Mouse (Mus musculus) kidney, postnatal 36 days (tissue): ENCODE results near the gene Iqub.

ENCODE experiments used
- DNase-seq, 2 experiments: peaks; one replicate each; pipeline ENCODE4 v3.0.0; 2021 to 2022; ENCODE audit warnings: mixed read lengths in 2 of 2

Gene Iqub

DNA sequence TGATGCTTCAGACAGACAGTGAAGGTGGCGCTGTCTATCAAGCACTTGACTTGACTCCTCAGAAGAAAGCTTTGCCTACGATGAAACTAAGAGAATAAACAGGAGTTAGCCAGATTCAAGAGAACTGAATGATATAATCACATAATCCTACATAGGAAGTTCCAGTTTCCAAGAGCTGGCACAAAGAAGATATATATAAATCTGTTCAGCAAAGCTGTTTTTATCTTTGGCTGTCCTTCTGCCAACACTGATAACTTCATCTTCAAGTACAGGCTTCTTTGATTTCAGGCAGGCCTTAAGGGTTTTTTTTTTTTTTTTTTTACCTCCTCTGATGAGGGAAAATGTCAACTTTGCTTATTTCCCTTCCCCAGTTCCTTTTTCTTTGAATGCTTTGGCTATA is 44.7 kb downstream of the Iqub start:
- DNase-seq: no peak

DNA sequence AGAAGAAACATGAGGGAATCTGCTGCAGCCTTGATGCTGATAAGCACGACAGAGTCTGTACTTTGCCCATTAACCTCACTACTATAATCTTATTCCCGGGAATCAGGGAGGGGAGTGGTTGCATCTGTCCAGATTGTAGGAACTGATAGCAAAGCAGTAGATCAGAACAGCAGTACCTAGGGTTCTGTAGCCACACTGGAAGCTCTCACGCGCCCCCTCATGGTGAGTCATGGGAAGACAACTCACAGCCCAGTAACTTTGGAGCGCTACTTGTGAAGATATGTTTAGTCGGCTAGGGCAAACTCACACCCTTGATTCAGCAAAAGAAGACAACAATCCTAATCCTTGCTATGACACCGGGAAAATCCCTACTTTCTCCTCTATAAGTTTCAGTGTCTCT is 58.8 kb downstream of the Iqub start:
- DNase-seq: peak; percentile 56 to 88

DNA sequence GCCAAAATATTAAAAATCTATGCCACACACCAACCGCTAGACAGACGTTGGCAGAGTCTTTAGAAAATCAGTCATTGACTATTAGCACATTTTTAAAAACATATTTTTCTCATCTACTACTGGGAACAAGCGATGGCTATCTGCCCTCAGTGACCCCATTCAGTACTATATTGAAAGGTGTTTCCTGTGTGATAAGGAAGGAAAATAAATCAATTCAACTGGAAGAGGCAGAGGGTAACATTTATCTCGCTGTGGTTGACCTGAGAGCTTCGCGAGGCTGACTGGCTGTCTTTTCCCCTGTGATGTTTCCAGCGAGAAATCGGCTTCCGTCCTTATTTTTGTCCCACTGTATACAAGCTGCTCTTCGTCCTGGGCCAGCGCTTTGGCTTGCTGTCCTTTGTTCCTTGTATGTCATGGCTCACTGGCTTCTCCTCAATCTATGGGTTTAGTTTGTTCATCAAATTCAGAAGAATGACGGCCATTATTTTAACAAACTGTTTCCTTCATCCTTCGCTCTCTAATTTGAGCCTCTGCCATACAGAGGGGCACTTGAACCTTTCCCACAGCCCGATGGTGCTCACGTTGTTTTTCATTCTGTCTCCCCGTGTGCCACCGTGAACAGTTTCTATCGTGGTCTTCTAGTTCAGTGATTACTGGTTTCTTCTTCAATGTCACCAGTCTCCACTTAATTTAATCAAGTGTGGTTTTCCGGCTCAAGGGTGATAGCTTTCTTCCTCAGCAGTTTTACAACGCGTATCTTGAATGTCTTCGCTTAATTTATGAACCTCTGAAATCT is 63.6 kb downstream of the Iqub start:
- peak; percentile 6 to 10 for DNase-seq

DNA sequence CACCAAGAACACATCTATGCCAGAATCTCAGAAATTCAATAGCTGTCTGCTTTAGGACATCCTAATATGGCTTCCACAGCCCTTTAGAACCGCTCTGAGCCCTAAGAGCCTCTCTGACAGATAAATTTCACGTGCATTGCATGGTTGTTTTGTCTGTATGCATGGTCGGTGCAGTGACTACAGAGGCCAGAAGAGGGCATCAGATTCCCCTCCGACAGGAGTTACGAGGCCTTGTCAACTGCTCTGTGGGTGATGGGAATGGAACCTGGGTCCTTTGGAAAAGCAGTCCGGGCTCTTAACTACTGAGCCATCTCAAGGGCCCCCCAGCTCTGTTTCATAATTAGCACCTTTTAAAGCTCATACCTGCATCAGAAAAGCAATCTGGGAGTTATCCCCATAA is 64.6 kb downstream of the Iqub start:
- no peak for DNase-seq

DNA sequence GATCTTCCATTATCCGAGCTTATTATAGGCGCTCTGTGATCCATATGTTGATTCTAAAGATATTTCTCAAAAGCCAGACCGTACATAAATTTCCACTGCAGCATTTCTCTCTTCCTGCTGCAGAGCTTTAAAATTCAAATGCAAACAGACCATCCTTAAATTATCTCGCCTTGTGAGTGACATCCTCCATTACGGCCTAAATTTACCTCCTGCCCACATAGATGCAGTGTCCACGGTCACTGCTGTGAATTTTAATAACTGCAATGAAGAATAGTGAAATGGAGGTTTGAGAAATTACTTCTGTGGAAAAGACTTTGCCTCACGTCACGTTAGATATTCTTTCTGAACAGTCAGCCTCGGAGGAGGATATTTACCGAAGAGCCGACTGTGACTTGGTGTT is 98.8 kb downstream of the Iqub start:
- no peak for DNase-seq

DNA sequence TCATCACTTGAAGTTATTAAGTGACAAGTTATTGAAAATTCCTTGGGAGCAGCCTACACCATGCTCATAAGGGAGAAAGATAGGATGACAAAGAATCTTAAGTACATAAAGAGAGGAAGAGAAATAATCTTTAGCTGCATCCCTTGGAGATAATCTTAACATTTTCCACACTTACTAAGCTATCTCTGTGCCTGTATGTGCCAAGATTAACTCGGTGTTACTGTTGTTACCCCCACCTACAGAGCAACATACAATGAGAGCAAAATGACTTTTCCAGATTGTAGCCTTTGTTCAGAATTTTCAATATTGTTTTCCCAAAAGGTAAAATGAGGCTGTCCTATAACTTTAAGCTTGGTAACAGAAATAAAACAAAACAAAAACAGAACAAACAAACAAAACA is 99.4 kb downstream of the Iqub start:
- DNase-seq: no peak

DNA sequence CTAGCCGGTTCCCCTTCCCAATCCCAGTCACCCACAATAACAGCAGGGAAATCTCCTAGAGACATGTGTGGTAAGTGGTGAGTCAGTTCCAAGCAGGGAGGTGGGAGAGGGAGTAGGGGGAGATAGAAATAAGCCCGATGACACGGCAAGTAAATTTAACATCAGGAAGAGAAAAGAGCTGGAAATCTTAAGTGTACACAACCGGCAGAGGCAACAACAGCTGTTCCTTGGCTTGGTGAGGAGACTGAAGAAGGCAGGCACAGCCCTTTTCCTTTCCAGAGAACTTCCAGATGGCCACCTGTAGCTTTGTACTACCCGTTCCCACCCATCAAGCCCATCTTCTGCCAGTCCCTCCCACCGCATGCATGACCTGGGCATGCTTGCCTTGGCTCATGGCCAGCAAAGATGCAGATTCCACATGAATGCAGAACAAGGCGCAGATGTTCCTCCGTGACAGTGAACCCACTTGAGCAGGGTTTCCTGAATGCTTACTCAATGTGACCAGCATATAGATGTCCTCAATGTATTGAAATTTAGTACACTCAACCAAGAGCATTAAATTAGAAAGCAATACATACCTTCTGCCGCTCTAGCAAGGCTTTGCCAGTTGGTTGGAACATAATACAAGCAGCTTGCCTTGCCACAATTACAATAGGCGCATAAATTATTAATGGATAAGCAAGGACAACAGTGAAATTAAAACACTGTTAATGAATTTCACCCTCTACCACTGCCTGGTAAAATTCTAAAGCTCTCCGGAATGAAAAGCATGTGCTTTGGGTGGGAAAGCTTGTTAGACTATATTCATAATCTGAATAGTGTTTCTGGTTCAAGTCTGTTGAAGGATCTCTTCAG is 106.1 kb downstream of the Iqub start:
- peak in 1 of 2 experiments; percentile 2 for DNase-seq

DNA sequence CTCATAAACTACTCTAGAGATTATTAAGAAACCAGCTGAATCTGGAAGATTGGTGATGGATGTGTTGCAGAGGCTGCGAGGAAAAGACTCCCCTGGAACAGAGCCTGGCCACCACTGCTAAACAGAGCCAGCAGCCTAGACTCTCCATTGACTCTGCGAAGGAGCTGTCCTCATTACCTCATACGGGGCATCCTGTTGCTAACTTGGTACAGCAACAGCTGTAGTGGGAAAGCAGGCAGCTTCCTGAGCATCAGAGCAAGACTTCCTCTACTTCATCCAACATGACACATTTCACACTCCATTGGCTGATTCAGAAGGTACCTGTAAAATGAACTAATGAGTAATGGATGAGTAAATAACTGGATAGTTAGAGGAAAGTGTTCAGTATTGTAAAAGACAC is 107.1 kb downstream of the Iqub start:
- no peak for DNase-seq

DNA sequence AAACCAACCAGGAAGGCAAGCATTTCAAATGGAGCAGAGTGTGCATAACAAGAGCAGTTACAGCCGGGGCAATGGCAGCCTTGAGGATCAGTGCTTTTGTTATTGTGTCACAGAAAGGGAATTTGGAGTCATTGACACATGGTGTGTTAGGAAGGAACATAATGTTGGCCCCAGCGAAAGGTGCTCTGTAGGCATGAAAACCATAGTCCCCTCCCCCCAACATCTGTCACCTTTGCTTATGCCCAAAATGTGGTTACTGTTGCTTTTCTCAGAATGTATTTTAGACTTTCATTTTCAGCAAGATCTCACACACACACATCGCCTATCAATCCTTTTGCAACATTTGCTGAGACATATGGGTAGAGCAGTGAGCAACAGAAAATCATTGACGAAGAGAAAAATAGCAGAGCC is 117.6 kb downstream of the Iqub start:
- no peak for DNase-seq
